ENCODE assay signal across 11 mouse cellular contexts in genomic region chr8:64318524-64319219, GRCm38 (mm10).
A peak's percentile ranks its signal among the peaks of the same experiment; 100 is the strongest.
DNase-seq lines count a peak whose midpoint lies in the region; ATAC-seq and TF ChIP-seq lines count a peak whose summit lies in the region.
"Had no signal": no experiment of that assay in that cellular context is flagged by ENCODE, and none has a peak within 500 bp of the region (broad histone marks: within the 10 kb centered on the region; RNA-seq: fewer than 3 reads in every experiment).

No protein-coding gene starts in this region.

- H3K9ac ChIP-seq in embryonic facial prominence, embryonic 11.5 days (replicated peaks; ENCODE audit: low read length) = no peak overlapping the region
- no peak overlapping the region for H3K9ac ChIP-seq in limb, embryonic 14.5 days (ENCODE audit: low read depth, low read length, severe bottlenecking)
- H3K9ac ChIP-seq: liver, embryonic 12.5 days; stomach, embryonic 15.5 days had no signal

- no peak for TF ChIP-seq POLR2A in limb, embryonic 14.5 days (IDR thresholded peaks at IDR 0.05; ENCODE audit: borderline replicate concordance, extremely low read depth, insufficient read depth, insufficient read length)

- 54% methylated on average over 10 of the region's 10 CpGs for WGBS in embryonic facial prominence, embryonic 11.5 days
- 58% methylated on average over 10 of the region's 10 CpGs for WGBS in embryonic facial prominence, embryonic 10.5 days
- WGBS in limb, embryonic 14.5 days = 22% methylated on average over 10 of the region's 10 CpGs

- H3K27me3 ChIP-seq in embryonic facial prominence, embryonic 11.5 days (ENCODE audit: control insufficient read depth, insufficient read depth, low read length) = no peaks in the 10 kb centered on the region
- no peaks in the 10 kb centered on the region for H3K27me3 ChIP-seq in embryonic facial prominence, embryonic 10.5 days (replicated peaks; ENCODE audit: low read depth, poor library complexity, severe bottlenecking)
- no peaks in the 10 kb centered on the region for H3K27me3 ChIP-seq in limb, embryonic 14.5 days (ENCODE audit: control insufficient read depth, insufficient read depth, low read length)
- H3K27me3 ChIP-seq: liver, embryonic 12.5 days; stomach, embryonic 15.5 days had no signal

- no peak for ATAC-seq in embryonic facial prominence, embryonic 11.5 days (replicated peaks; ENCODE audit: insufficient number of reproducible peaks, low FRiP score, low TSS enrichment, low read depth)
- peak; percentile 74 for ATAC-seq in limb, embryonic 14.5 days (ENCODE audit: low FRiP score, low read depth)
- no peak for ATAC-seq in megakaryocyte, adult 5-6 weeks (ENCODE audit: poor library complexity, severe bottlenecking)
- ATAC-seq: CD4-positive, CD25-positive, alpha-beta regulatory T cell, adult 4 months; liver, embryonic 12.5 days had no signal

- H3K4me1 ChIP-seq in embryonic facial prominence, embryonic 11.5 days (ENCODE audit: control insufficient read depth, insufficient read depth, low read length) = no peaks in the 10 kb centered on the region
- no peaks in the 10 kb centered on the region for H3K4me1 ChIP-seq in embryonic facial prominence, embryonic 10.5 days
- H3K4me1 ChIP-seq in limb, embryonic 14.5 days (ENCODE audit: control insufficient read depth, insufficient read depth, low read length) = peaks cover 8% of the 10 kb centered on the region
- H3K4me1 ChIP-seq: liver, embryonic 12.5 days; stomach, embryonic 15.5 days had no signal

- no peaks in the 10 kb centered on the region for H3K36me3 ChIP-seq in embryonic facial prominence, embryonic 11.5 days (replicated peaks; ENCODE audit: control insufficient read depth, insufficient read depth, low read depth, low read length)
- H3K36me3 ChIP-seq in embryonic facial prominence, embryonic 10.5 days (replicated peaks) = no peaks in the 10 kb centered on the region
- H3K36me3 ChIP-seq in limb, embryonic 14.5 days (ENCODE audit: control insufficient read depth, insufficient read depth, low read length) = no peaks in the 10 kb centered on the region
- H3K36me3 ChIP-seq: liver, embryonic 12.5 days; stomach, embryonic 15.5 days had no signal

- no peak overlapping the region for H3K27ac ChIP-seq in embryonic facial prominence, embryonic 11.5 days (replicated peaks; ENCODE audit: low read depth, low read length)
- H3K27ac ChIP-seq in embryonic facial prominence, embryonic 10.5 days (replicated peaks) = no peak overlapping the region
- H3K27ac ChIP-seq in limb, embryonic 14.5 days (replicated peaks; ENCODE audit: low read depth, low read length) = no peak overlapping the region
- H3K27ac ChIP-seq: liver, embryonic 12.5 days; stomach, embryonic 15.5 days had no signal

- H3K9me3 ChIP-seq in embryonic facial prominence, embryonic 11.5 days (replicated peaks; ENCODE audit: control insufficient read depth, low read length) = no peaks in the 10 kb centered on the region
- H3K9me3 ChIP-seq in embryonic facial prominence, embryonic 10.5 days = no peaks in the 10 kb centered on the region
- H3K9me3 ChIP-seq in limb, embryonic 14.5 days (ENCODE audit: control insufficient read depth, low read length) = 0 out of 2 replicates have a peak, but pooled peaks cover 2% of the 10 kb centered on the region
- H3K9me3 ChIP-seq: liver, embryonic 12.5 days; stomach, embryonic 15.5 days had no signal

- DNase-seq in embryonic facial prominence, embryonic 11.5 days (ENCODE audit: low spot score) = peak; percentile 5
- DNase-seq in embryonic facial prominence, embryonic 10.5 days (ENCODE audit: low spot score) = no peak
- peak; percentile 3 for DNase-seq in NIH3T3 (ENCODE audit: low read depth)
- DNase-seq in forelimb bud, embryonic 11.5 days (ENCODE audit: low read depth, low spot score) = peak; percentile 60
- DNase-seq in limb, embryonic 14.5 days (ENCODE audit: low spot score) = peak; percentile 17
- DNase-seq in testis, postnatal 14 days (ENCODE audit: low spot score) = no peak
- no peak for DNase-seq in spleen, adult 18-20 months

- no peak overlapping the region for H3K4me3 ChIP-seq in embryonic facial prominence, embryonic 11.5 days (ENCODE audit: low read depth, low read length)
- H3K4me3 ChIP-seq in embryonic facial prominence, embryonic 10.5 days = no peak overlapping the region
- no peak overlapping the region for H3K4me3 ChIP-seq in limb, embryonic 14.5 days (replicated peaks; ENCODE audit: low read length)
- H3K4me3 ChIP-seq: liver, embryonic 12.5 days; stomach, embryonic 15.5 days had no signal

- H3K4me2 ChIP-seq in embryonic facial prominence, embryonic 11.5 days (ENCODE audit: low read depth, low read length) = no peak overlapping the region
- H3K4me2 ChIP-seq in limb, embryonic 14.5 days (replicated peaks; ENCODE audit: low read depth, low read length, severe bottlenecking) = 0 out of 2 replicates have a peak overlapping the region, but pooled peaks have one; percentile 3
- H3K4me2 ChIP-seq: liver, embryonic 12.5 days; stomach, embryonic 15.5 days had no signal

Comparison
In these comparisons a context has a peak if more than half of its experiments do, and no peak if none do; other contexts are left out.
1. DNase-seq: peak in embryonic facial prominence, embryonic 11.5 days (single experiment), NIH3T3 (single experiment), forelimb bud, embryonic 11.5 days (single experiment) and limb, embryonic 14.5 days (single experiment); none in embryonic facial prominence, embryonic 10.5 days (single experiment), testis, postnatal 14 days (single experiment) and spleen, adult 18-20 months (0 of 2).